Mouse (Mus musculus) T-cell, adult 2 months (primary cell): ENCODE measurements around the gene Htr7.

Experiments
- DNase-seq: peaks from one replicate; pipeline ENCODE4 v3.0.0; 2022; ENCODE audit warnings: low spot score

The Htr7 gene

DNA sequence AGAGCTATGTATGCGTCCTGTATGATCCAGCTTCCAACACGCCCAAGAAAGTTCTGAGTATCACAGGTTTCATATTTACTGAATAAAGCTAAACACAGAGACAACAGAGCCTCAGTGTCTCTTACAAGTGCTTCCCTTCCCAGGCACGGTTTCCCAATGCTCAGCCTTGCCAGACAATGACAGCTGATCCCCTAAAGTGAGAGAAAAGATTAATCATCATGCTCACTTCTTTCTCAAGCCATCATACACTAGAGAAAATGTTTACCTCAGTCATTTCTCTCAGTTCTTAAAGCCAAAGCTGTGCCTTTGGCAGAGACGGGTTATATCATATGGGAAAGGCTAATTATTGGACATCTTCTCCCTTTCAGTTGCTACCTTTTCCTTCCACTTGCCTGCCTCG lies 99.7 kb downstream of the Htr7 start:
- DNase-seq = no peak

DNA sequence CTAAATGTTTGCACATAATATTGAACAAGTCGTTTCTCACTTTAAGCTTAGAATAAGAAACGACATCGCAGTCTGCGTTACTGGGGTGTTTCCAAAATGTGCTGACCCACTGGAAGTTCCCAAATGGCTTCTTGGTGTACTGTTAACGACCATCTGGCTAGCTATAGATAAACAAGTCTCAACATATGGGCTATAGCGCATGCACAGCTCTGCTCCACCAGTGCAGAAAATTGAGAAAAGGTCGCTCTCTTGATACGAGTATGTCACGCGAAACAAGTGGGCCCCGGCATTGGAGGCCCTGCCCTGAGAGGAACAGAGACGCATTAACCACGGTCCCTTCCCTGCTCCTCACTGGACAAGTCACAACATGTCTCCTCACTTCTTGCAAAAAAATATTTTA lies 101.6 kb downstream of the Htr7 start:
- no peak for DNase-seq

- DNase-seq = no peak
These were observed 107.4 kb downstream of the Htr7 start for GRCm38 (mm10) chr19:35949888-35950287.

GRCm38 (mm10) chr19:35924961-35925495 lies 132.3 kb downstream of the Htr7 start:
- no peak for DNase-seq

DNA sequence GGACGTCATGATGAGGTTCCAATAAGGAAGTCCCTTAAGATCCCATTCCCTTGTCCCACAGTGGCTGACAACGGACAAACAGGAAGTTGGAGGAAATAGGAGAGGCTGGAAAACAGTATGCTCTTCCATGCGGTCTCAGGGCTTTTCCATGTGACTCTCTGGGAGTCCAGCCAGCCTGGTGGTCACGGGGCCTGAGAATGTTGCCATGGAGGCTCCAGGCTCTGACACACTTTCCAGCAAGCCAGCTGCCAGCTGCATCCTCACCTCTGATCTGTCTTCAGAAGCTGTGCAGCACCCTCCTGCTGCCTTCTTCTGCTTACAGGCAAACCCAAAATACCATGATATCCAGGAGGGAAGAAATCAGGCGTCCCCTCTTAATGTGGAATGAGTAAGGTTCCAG lies 132.9 kb downstream of the Htr7 start:
- no peak for DNase-seq
